Mouse (Mus musculus) liver, embryonic 12.5 days (tissue): ENCODE measurements at regions not wholly inside any gene's neighbourhood (a gene's known extent, or its start where the extent isn't known, plus 50 kb on each side); places are given as distances from the start of the nearest gene placed in this dataset.

Experiments
- ATAC-seq: fragments of 200-750 bp; cut with Nextera tagmentation; 2 replicates; pipeline ENCODE4 v1.8.0; 2017; ENCODE audit warnings: moderate number of reproducible peaks, mild to moderate bottlenecking, moderate library complexity
- H3K27ac ChIP-seq: fragments of 300-500 bp; sonication (generic); 2 replicates; pipeline ENCODE4 v1.5.1; 2016; ENCODE audit warnings: mild to moderate bottlenecking
- H3K27me3 ChIP-seq: fragments of 300-500 bp; sonication (generic); replicated peaks from 2 replicates; pipeline ENCODE4 v1.6.1; 2016; ENCODE audit warnings: mild to moderate bottlenecking, moderate library complexity
- H3K36me3 ChIP-seq: fragments of 300-500 bp; sonication (generic); 2 replicates; pipeline ENCODE4 v1.6.1; 2016; ENCODE audit warnings: mild to moderate bottlenecking, moderate library complexity
- H3K4me1 ChIP-seq: fragments of 300-500 bp; sonication (generic); 2 replicates; pipeline ENCODE4 v1.6.1; 2016
- H3K4me2 ChIP-seq: fragments of 300-500 bp; sonication (generic); 2 replicates; pipeline ENCODE4 v1.6.1; 2016; ENCODE audit warnings: mild to moderate bottlenecking, moderate library complexity
- H3K4me3 ChIP-seq: fragments of 300-500 bp; sonication (generic); 2 replicates; pipeline ENCODE4 v1.5.1; 2016; ENCODE audit warnings: mild to moderate bottlenecking, moderate library complexity
- H3K9ac ChIP-seq: fragments of 300-500 bp; sonication (generic); 2 replicates; pipeline ENCODE4 v1.6.1; 2016; ENCODE audit warnings: mild to moderate bottlenecking, moderate library complexity
- H3K9me3 ChIP-seq: fragments of 300-500 bp; sonication (generic); replicated peaks from 2 replicates; pipeline ENCODE4 v1.6.1; 2016; ENCODE audit warnings: mild to moderate bottlenecking, moderate library complexity
- WGBS: fragments of 180-500 bp; shearing (Covaris S2); methylation state at CpG from one replicate; pipeline ENCODE4 v1.1.7; 2016; ENCODE audit not compliant: insufficient replicate concordance; 5-methylcytosine and 5-hydroxymethylcytosine counted together

DNA sequence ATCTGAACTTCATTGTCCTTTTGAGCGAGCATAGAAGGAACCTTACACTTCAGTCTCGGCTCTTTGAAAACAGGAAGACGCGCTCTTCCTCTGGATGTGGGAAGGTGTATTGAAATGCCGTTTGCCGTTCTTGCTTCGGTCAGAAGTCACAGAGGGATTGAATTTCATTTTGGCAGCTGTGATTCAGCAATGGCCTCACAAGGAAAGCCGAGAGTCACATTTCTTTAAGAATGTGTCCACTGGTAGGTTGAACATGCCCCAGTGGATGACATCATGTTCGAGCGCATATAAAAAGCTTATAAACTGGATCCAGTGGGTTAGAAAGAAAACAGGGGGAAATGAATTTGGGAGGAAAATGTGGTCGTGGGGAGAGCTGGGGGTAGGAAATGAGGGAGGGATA, 1579.6 kb upstream of the Gulo start:
- Histone ChIP-seq H3K4me3 (no peak overlapping the region), H3K9ac (no peak overlapping the region), H3K4me1 (no peaks in the 10 kb centered on the region), H3K36me3 (no peaks in the 10 kb centered on the region), H3K27ac (no peak overlapping the region), H3K4me2 (no peak overlapping the region), H3K9me3 (no peaks in the 10 kb centered on the region), H3K27me3 (no peaks in the 10 kb centered on the region)
- no peak for ATAC-seq
- WGBS = 70% methylated on average over 11 of the region's 11 CpGs

DNA sequence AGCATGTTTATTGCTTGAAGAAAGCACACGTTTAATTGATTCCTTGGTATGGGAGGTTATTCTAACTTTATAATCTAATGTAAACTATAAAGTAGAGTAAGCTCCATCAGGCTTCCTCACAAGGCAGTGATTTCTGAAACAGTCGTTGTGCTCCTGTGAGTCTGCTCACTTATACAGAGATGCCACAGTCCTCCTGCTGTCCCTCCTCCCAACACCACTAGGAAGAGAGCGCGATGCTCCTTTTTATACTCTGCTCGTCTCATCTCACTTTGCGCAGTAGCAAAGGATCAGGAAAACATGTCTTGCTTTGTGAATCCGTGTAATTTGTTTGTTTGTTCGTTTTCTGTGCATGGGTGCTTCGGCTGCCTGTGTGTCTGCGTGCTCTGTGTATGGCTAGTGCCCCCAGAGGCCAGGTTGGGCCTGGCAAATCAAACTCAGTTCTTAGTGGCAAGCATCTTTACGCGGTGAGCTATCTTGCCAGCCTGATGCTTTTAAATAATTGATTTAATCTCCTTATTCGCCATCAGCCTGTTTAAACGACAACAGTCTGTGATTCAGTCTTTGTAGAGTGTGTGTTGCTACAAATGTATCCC, 1575.5 kb upstream of the Gulo start:
- no peak overlapping the region for H3K4me3 ChIP-seq
- no peak overlapping the region for H3K9ac ChIP-seq
- no peaks in the 10 kb centered on the region for H3K9me3 ChIP-seq
- ATAC-seq = no peak
- H3K27ac ChIP-seq = no peak overlapping the region
- no peak overlapping the region for H3K4me2 ChIP-seq
- no peaks in the 10 kb centered on the region for H3K36me3 ChIP-seq
- H3K4me1 ChIP-seq = no peaks in the 10 kb centered on the region
- WGBS = 56% methylated on average over 14 of the region's 14 CpGs
- no peaks in the 10 kb centered on the region for H3K27me3 ChIP-seq

DNA sequence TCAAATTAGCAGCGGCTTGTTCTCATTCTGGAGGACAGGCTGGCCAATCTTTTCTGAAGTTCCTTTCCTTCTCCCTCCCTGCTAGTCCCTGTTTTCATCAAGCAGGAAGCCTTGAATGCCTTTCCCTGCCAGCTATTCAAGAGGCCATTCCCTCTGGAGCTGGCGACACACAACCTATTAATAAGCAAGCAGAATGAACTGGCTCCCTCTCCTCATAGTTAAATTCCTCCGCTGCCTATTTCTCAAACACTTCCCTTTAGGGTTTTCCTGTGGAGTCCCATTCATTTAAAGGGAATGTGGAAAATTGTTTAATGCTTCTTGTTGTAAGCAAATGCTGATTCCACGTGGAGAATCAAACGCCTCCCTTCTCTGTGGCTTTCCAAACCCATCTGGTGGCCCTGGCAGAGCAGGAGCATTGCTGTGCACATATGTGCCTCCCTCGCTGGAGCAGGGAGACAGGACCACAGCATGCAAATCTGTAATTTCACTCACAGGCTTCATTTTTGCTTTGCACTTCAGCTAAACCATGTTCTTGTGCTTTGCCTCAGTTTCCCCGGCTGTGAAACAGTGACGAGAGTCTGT, 1573.3 kb upstream of the Gulo start:
- H3K27me3 ChIP-seq = no peaks in the 10 kb centered on the region
- H3K27ac ChIP-seq = no peak overlapping the region
- no peaks in the 10 kb centered on the region for H3K9me3 ChIP-seq
- no peaks in the 10 kb centered on the region for H3K36me3 ChIP-seq
- ATAC-seq = no peak
- H3K4me1 ChIP-seq = no peaks in the 10 kb centered on the region
- no peak overlapping the region for H3K4me2 ChIP-seq
- H3K4me3 ChIP-seq = no peak overlapping the region
- H3K9ac ChIP-seq = no peak overlapping the region
- WGBS = 60% methylated on average over 8 of the region's 8 CpGs

DNA sequence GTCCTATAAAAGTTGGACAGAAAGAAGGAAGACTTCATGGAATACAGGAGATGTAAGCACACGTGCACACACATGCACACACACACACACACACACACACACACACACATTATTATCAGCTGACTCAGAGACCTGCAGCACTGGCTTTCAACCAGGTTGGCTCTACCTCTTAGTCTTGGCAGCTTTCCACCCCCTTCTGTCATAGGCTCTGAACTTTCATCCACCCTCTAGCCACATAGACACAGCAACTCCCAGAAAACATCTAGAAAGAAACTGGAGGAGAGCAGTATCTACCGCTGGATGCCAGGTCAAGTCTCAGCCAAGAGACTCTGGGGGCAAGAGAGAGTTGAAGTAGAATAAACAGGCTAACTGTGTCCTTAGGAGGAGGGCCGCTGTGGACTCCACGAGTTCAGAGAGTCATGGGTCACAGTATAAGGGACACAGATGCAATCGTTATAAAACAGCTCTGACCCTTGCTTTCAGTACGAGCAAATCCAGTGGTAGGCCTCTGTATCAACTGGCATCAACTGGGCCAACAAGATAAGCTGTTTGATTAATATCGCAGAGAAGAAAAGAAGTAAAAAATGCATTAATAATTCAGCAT, 1565.4 kb upstream of the Gulo start:
- Histone ChIP-seq H3K36me3 (no peaks in the 10 kb centered on the region), H3K4me1 (no peaks in the 10 kb centered on the region), H3K9ac (no peak overlapping the region), H3K27ac (no peak overlapping the region), H3K4me2 (no peak overlapping the region), H3K9me3 (no peaks in the 10 kb centered on the region), H3K27me3 (no peaks in the 10 kb centered on the region; the same call in 1 of the 2 replicates), H3K4me3 (no peak overlapping the region)
- WGBS = 59% methylated on average over 7 of the region's 7 CpGs
- no peak for ATAC-seq

DNA sequence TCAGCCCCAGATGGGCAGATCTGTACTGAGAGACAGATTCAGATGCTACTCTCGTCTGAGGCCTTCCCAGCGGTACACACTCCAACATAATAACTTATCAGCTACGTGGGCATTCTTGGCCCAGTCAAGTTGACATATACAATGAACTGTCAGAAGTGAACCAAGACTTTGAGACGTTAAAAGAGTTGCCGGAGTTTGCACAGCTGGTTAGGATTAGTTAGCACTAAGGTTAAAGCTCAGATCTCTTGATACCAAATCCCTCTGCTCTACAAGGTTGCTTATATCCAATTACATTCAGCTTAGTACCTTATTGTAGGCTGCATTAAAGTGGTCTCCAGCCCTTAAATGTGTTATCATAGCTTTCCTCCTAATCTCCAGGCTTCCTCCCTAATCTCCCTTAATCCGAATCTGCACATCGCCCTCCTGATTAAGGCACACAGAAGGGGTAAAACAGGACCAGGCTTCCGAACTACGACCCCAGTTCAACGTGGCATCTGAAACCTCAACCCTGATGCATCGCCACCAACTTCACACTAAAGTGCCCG, 1564.5 kb upstream of the Gulo start:
- H3K4me2 ChIP-seq = no peak overlapping the region
- no peaks in the 10 kb centered on the region for H3K36me3 ChIP-seq
- no peaks in the 10 kb centered on the region; the same call in 1 of the 2 replicates for H3K27me3 ChIP-seq
- H3K4me3 ChIP-seq = no peak overlapping the region
- 65% methylated on average over 12 of the region's 12 CpGs for WGBS
- H3K4me1 ChIP-seq = no peaks in the 10 kb centered on the region
- no peak for ATAC-seq
- H3K27ac ChIP-seq = no peak overlapping the region
- H3K9ac ChIP-seq = no peak overlapping the region
- no peaks in the 10 kb centered on the region for H3K9me3 ChIP-seq

DNA sequence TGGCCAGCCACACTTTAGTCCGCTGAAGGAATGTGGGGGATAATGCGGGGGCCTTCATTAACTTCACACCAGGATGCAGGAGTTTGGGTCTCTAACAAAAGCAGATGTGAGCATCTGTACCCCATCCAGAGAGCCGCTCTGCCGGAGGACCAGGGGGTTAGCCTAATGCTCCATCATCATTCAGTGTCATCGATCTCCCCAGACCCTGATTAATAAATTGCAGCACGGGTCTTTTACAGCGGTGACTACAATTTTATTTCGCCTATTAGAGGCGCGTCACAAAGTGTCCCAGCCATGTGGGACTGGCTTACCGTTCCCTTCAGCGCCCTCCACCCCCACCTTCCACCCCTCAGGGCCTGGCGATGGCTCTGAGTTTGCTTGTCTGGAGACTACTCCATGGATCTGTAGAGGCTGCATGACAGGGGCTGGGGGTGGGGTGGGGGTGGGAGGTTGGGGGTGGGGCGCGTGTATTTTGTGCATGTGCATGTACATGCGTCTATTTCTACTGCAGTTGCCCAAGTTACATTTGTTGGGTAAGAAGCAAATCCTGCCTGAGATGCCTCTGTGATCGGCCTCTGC, 1560.8 kb upstream of the Gulo start:
- Histone ChIP-seq H3K27me3 (no peaks in the 10 kb centered on the region; the same call in 1 of the 2 replicates), H3K4me3 (no peak overlapping the region), H3K9ac (no peak overlapping the region), H3K27ac (no peak overlapping the region), H3K36me3 (no peaks in the 10 kb centered on the region), H3K9me3 (no peaks in the 10 kb centered on the region), H3K4me2 (no peak overlapping the region), H3K4me1 (no peaks in the 10 kb centered on the region)
- WGBS = 64% methylated on average over 17 of the region's 17 CpGs
- no peak for ATAC-seq

DNA sequence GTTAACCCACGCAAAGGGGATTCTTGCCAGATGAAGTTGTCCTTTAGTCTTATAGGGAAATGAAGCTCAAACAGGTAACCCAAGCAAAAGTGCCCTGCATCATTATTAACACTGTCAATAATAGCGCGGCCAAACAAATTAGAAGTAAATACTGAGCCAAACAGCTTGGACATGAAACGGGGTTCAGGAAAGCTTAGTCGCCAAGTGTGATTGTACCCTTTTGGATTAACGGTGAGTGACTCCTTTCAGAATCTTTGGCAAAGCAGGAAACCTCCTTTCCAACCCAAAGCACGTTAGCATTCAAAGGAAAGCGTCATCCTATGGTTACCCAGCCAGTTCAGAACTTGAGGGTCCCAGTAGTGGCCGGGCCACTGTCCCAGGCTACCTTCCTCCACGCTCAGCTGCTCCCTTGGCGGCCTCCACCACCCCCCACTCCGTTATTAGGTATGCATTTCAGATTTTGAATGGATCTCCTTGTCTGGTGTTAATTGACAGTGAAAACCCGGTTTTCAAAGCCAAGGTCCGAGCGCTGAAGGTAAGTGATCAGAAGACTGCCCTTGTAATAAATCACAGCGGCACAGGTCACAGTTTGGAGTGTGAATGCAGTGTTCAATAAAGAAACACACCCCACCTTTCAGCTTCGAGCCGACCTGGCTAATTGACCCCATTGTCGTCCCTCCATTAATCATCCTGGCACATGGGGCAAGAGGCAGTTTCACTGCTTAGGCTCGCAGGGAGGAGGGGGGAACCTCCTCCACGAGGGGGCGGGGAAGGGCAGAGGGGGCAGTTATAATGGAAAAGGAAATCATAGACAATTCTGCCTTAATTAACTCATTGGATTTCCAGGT, 1560.1 kb upstream of the Gulo start:
- WGBS = 50% methylated on average over 22 of the region's 22 CpGs

DNA sequence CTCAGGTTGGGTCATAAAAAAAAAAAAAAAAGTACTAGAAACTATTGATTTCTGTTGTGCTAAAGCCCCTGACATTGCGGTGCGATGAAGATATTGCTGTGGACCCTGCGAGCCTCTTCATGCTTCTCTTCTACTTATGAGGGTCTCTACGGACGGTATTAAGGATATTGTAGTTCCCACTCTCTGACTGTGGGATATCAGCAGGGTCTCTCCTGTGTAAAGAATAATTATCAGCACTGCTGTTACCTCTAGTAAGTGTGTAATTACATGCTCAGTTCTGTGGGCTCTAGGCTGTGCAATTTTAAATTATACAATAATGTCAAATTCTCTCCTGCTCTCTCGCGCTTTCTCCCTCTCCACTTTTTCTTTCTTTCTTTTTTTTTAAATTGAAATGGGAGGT, 1545.9 kb upstream of the Gulo start:
- no peaks in the 10 kb centered on the region for H3K27me3 ChIP-seq
- no peak overlapping the region for H3K4me3 ChIP-seq
- ATAC-seq = no peak
- no peak overlapping the region for H3K27ac ChIP-seq
- no peaks in the 10 kb centered on the region for H3K4me1 ChIP-seq
- no peak overlapping the region for H3K4me2 ChIP-seq
- no peak overlapping the region for H3K9ac ChIP-seq
- H3K9me3 ChIP-seq = no peaks in the 10 kb centered on the region
- no peaks in the 10 kb centered on the region for H3K36me3 ChIP-seq
- 85% methylated on average over 7 of the region's 7 CpGs for WGBS

More for the DNA sequence above, 1560.1 kb upstream of the Gulo start:
- H3K27ac ChIP-seq = no peak overlapping the region
- H3K4me3 ChIP-seq = no peak overlapping the region
- ATAC-seq = no peak
- no peak overlapping the region for H3K4me2 ChIP-seq
- H3K36me3 ChIP-seq = no peaks in the 10 kb centered on the region
- H3K9me3 ChIP-seq = no peaks in the 10 kb centered on the region
- H3K9ac ChIP-seq = no peak overlapping the region
- H3K4me1 ChIP-seq = no peaks in the 10 kb centered on the region
- H3K27me3 ChIP-seq = no peaks in the 10 kb centered on the region; the same call in 1 of the 2 replicates

DNA sequence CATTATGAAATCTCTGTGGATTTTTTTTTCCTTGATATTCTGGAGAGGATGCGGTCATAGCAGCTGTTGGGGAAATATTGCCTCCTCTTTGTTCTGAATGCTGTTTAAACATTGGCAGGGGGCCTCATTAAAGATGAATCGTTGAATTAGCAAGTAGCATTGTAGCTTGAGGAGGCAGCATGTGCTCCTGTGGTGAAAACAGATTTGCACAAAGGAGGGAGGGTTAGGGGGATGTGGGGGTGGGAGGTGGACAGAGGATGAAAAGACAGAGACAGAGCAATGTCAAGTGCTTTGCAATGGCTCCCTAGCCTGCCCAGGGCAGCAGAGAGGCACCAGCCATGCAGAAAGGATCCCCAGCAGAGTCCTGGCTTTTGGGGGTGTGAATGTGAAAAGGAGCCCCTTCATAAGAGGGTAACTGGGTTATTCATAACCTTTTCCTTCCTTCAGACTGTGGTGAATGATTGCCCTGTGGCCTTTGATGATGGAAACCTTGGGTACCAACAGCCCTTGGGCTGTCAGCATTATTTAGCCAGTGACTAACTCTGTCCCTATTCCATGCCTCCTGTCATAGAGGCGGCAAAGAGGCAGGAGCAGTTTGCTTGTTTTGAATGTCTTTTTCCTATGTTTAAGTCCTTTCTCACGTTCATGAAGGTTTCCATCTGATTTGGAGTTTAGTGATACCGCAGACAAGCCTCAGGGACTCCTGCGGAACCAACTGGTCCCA, 1541.6 kb upstream of the Gulo start:
- peaks cover 6% of the 10 kb centered on the region; the same call in 1 of the 2 replicates for H3K9me3 ChIP-seq
- H3K4me2 ChIP-seq = no peak overlapping the region
- H3K36me3 ChIP-seq = no peaks in the 10 kb centered on the region
- no peaks in the 10 kb centered on the region for H3K4me1 ChIP-seq
- ATAC-seq = no peak
- WGBS = 61% methylated on average over 6 of the region's 6 CpGs
- H3K27ac ChIP-seq = no peak overlapping the region
- no peak overlapping the region for H3K9ac ChIP-seq
- no peak overlapping the region for H3K4me3 ChIP-seq
- H3K27me3 ChIP-seq = no peaks in the 10 kb centered on the region

DNA sequence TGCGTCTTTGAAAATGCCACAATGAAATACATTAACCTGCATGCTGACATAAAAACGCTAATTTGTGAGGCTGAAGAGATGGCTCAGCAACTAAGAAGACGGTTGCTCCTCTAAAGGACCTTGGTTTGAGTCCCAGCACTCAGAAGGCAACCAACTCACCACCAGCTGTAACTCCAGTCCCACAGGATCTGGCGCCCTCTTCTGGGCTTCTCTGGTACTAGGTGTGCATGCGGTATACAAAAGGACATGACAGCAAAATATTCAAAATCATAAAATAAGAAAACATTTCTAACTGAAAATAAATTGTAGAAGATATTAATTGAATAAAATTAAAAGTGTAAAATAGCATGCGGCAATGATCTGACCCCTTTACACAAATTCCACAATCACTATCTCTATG, 1539.7 kb upstream of the Gulo start:
- no peaks in the 10 kb centered on the region for H3K27me3 ChIP-seq
- no peaks in the 10 kb centered on the region for H3K36me3 ChIP-seq
- no peak overlapping the region for H3K27ac ChIP-seq
- peaks cover 6% of the 10 kb centered on the region for H3K9me3 ChIP-seq
- WGBS = 69% methylated on average over 6 of the region's 6 CpGs
- no peak overlapping the region for H3K9ac ChIP-seq
- no peak overlapping the region for H3K4me3 ChIP-seq
- H3K4me2 ChIP-seq = no peak overlapping the region
- no peak for ATAC-seq
- H3K4me1 ChIP-seq = no peaks in the 10 kb centered on the region

DNA sequence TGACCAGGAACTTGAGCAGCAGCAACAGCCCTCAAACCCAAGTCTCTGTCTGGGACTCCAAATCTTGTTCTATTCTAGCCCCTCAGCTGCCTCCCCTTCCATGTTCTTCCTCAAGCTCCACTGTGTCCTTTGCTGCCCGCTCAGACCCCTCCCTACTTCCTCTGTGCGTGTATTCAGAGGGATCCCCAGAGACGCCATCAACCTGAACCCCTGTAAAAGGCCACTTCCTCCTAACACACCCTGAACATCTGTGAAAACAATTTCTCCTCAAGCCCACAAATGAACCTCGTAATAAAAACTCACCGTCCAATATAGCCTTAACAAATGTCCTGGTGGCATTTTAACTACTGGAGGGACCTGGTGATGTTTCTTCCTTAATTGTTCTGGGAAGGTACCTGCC, 1536.0 kb upstream of the Gulo start:
- WGBS = 54% methylated on average over 5 of the region's 5 CpGs
- Histone ChIP-seq H3K4me2 (no peak overlapping the region), H3K4me1 (no peaks in the 10 kb centered on the region), H3K9ac (no peak overlapping the region), H3K36me3 (no peaks in the 10 kb centered on the region), H3K27me3 (no peaks in the 10 kb centered on the region), H3K4me3 (no peak overlapping the region), H3K9me3 (peaks cover 6% of the 10 kb centered on the region), H3K27ac (no peak overlapping the region)
- no peak for ATAC-seq
